Mouse (Mus musculus): Measurements from ENCODE around the gene Chac1.

DNA sequence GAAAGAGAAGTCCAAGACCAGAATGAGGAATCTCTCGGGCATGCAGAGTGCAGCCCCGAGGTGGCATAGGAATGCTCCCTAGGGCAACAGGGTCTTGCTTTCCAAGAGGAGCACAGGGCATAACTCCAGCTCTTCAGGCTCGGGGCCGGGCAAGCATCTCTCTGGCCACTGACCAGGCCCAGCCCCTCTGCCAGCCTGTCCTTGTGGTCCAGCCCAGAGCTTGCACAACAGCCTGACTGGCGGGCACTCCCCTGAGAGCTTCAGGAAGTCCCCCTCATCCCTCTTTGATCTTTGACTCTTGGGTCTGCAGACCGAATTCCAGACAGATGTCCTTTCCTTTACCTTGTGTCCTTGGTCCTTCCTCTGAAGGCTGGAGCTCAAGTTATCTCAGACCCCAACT, 48.2 kb upstream of the Chac1 start:
- no peak for TF ChIP-seq POLR2A (IDR thresholded peaks at IDR 0.05; ENCODE audit: borderline replicate concordance, extremely low read depth, insufficient read depth, insufficient read length, poor library complexity, severe bottlenecking)
- TF ChIP-seq CTCF (IDR thresholded peaks at IDR 0.05; ENCODE audit: borderline replicate concordance, extremely low read depth, insufficient read depth, insufficient read length), result no peak

Data from brain, embryonic 14.5 days (tissue).